Mouse (Mus musculus) layer of hippocampus, adult 11-12 months (tissue): Measurements from ENCODE around the gene Gm10518.

Experiments used
- DNase-seq: peaks from one replicate; pipeline ENCODE4 v3.0.0; 2022; ENCODE audit warnings: low spot score

The Gm10518 gene

GRCm38 (mm10) chr1:179835753-179836425 is 32.7 kb downstream of the Gm10518 start:
- no peak for DNase-seq

GRCm38 (mm10) chr1:179836426-179837404 is 33.5 kb downstream of the Gm10518 start:
- no peak for DNase-seq

DNA sequence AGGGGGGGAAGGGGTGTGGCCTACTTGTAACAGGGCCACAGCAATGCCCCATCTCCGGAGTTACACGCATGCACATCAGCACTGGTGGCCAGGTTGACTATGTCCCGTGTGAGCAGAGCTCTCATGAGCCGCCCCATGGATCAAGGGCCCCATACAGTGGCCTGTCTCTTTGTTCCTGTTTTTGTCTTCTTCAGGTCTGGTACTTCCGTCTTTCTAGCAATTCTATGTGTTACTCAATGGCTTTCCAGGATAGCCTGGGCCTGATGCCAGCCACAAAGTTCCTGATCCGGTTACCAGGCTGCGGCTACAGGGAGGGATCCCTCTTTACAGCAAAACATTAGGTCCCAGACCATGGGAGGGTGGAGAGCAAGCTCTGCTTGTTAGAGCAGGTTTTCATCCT is 39.4 kb downstream of the Gm10518 start:
- DNase-seq, result peak; percentile 32

DNA sequence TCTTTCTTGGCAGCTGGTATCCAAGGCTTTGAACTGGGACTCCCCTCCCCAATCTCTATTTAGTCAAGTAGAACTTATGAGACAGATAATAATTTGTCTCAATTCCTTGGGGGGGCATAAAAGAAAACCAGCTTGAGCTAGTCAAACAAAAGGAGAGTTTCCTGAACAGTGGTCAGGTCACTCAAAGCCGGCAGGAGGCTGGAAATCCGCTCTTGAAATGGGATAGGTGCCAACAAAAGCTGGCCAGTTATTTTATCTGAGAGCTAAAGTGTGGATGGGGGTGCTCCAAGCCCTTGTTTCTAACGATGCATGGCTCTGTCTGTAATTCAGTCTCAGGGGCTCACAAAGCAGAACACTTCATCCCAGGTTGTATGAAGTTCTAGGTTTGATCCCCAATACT is 40.8 kb downstream of the Gm10518 start:
- DNase-seq, result no peak

- peak; percentile 53 for DNase-seq
These were observed 41.7 kb downstream of the Gm10518 start for GRCm38 (mm10) chr1:179844894-179845293.

DNA sequence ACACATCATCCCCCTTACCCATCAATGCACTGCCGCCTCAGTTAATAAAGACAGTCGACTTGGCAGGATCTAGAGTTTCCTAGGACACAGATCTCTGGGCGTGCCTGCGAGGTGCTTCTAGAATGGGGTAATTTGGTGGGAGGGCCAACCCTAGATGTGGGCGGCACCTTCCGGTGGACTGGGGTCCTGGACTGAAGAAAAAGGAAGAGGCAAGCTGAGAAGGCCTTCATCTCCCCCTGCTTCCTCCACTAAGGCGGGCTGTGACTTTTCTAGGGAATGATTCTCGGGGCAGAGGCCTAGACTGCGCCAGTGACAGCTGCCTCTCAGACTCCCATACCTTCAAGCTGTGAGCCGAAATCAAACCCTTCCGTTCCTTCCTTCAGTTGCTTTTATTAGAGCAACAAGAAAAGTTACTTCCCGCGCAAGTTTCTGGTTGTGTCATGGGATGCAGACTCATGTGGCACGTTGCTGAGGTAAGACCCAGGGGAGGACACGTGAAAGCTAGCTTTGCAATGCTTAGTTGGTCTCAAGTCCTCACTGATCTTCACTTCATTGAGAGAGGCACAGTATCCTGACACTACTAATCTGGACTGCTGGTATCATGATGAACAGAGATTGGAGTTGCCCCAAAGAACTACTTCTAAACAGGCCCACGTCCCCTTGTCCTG is 42.8 kb downstream of the Gm10518 start:
- DNase-seq, result no peak

DNA sequence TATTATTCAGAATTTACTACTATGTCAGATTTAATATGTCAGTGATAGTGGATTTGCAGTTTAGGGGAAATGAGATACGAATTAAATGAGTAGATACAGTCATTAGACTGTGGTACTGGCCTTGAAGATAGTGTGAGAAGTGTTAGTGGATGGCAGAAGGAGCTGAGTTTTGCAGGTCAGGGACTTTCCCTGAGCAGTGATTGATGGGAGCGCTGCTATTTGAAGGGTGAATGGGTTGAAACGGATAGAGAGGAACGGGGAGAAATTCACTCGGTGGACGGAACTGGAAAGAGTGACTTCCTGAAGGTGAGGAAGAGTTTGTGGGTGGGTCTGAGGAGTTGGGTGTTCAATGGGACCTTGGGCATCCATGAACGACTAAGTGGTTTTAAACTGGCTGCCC is 44.0 kb downstream of the Gm10518 start:
- DNase-seq, result no peak

DNA sequence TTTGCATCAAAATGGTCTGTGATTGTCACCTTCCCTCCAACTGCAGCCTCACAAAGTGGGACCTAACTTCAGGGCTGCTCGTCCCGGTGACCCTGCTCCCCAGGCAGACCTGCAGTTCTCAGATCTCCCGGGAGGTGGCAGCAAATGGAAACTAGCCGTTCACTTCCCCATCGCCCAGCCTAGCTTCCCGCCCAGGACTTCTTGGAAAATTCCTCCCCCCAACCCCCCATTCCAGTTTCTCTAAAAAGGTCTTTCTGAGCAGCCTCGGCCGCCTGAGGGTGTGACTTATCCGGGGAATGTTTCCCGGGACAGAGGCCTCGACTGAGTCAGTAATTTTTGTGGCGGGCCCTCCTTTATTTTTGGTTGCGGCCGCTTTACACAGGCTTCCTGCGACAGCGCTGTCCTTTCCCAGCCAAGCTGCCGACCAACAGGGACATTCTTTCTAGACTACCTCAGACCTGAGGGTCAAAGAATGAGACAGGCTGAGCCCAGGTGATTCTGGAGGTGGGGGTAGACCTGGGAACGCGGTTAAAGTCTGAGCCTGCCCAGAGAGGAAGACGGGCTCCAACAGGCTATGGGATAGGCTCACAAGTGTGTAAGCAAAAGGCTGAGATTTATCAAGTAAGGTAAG is 44.7 kb downstream of the Gm10518 start:
- DNase-seq, result peak; percentile 86

- DNase-seq, result no peak
These were observed 50.2 kb downstream of the Gm10518 start for GRCm38 (mm10) chr1:179853421-179853820.
